Mouse (Mus musculus): ENCODE measurements around the gene Zfp868. TPM values are rescaled to one million over a fixed set of nuclear protein-coding genes. Genes with fewer than 3 reads are reported as not detected.

Gene Zfp868
- polyA plus RNA-seq, 1 experiment from 2014 or later = 30.7 TPM

Other genes with a start within 250 kb of the Zfp868 start
- not detected in 2 replicates for gene Gm9495, start 172.0 kb downstream of the Zfp868 start, polyA plus RNA-seq (2016; fragmentation: Nextera tagmentation; extraction: Ambion mirVana)
- gene Gm7697, start 102.6 kb downstream of the Zfp868 start, polyA plus RNA-seq (2016; fragmentation: Nextera tagmentation; extraction: Ambion mirVana) = not detected in 2 replicates
- gene Zfp964, start 28.9 kb upstream of the Zfp868 start, polyA plus RNA-seq (2016; fragmentation: Nextera tagmentation; extraction: Ambion mirVana) = 1.6 and 1.8 TPM in 2 replicates
- gene Zfp869, start 85.2 kb upstream of the Zfp868 start, polyA plus RNA-seq (2016; fragmentation: Nextera tagmentation; extraction: Ambion mirVana) = 30.6 and 34.0 TPM in 2 replicates
- gene Zfp963, start 124.4 kb upstream of the Zfp868 start, polyA plus RNA-seq (2016; fragmentation: Nextera tagmentation; extraction: Ambion mirVana) = 4.3 and 6.4 TPM in 2 replicates
- gene Gm20422, start 149.3 kb upstream of the Zfp868 start, polyA plus RNA-seq (2016; fragmentation: Nextera tagmentation; extraction: Ambion mirVana) = 0.19 TPM in 1 of 2 replicates, not detected in the other
- 65.7 and 70.0 TPM in 2 replicates for gene Atp13a1, start 165.6 kb upstream of the Zfp868 start, polyA plus RNA-seq (2016; fragmentation: Nextera tagmentation; extraction: Ambion mirVana)
- gene Zfp866, start 165.6 kb upstream of the Zfp868 start, polyA plus RNA-seq (2016; fragmentation: Nextera tagmentation; extraction: Ambion mirVana) = 31.1 and 38.1 TPM in 2 replicates
- gene Gmip, start 183.1 kb upstream of the Zfp868 start, polyA plus RNA-seq (2016; fragmentation: Nextera tagmentation; extraction: Ambion mirVana) = 9.3 and 9.6 TPM in 2 replicates
- gene Lpar2, start 196.9 kb upstream of the Zfp868 start, polyA plus RNA-seq (2016; fragmentation: Nextera tagmentation; extraction: Ambion mirVana) = 1.4 and 1.6 TPM in 2 replicates
- 9.2 and 9.6 TPM in 2 replicates for gene Pbx4, start 206.9 kb upstream of the Zfp868 start, polyA plus RNA-seq (2016; fragmentation: Nextera tagmentation; extraction: Ambion mirVana)